Mouse (Mus musculus) gastrocnemius, postnatal 14 days (tissue): ENCODE data around the gene Pkhd1. TPM values are rescaled to one million over a fixed set of nuclear protein-coding genes. Genes with fewer than 3 reads are reported as not detected.

ENCODE experiments used
- DNase-seq: peaks from one replicate; pipeline ENCODE4 v3.0.0; 2021; ENCODE audit warnings: mixed read lengths
- intact Hi-C: fragments of 180-260 bp; cut with DNase I; formaldehyde crosslinking; loops from one replicate; pipeline ENCODE4 v1.15.1; 2025; ENCODE audit warnings: low total_unique reads
- long read RNA-seq, 2 experiments: library from polyadenylated mRNA; stranded (forward); transcript quantifications; one replicate each; pipeline ENCODE4 v2.0.0; 2021
- total RNA-seq, 2 experiments: library from RNA; stranded (reverse); gene quantifications; 2 replicates each; pipeline ENCODE4 v1.2.3; 2021

Gene Pkhd1
- total RNA-seq = under 1 TPM; 0.09 to 0.12 TPM
- long read RNA-seq, experiment 1 = 0 reads
- long read RNA-seq, experiment 2 = 0 reads

DNA sequence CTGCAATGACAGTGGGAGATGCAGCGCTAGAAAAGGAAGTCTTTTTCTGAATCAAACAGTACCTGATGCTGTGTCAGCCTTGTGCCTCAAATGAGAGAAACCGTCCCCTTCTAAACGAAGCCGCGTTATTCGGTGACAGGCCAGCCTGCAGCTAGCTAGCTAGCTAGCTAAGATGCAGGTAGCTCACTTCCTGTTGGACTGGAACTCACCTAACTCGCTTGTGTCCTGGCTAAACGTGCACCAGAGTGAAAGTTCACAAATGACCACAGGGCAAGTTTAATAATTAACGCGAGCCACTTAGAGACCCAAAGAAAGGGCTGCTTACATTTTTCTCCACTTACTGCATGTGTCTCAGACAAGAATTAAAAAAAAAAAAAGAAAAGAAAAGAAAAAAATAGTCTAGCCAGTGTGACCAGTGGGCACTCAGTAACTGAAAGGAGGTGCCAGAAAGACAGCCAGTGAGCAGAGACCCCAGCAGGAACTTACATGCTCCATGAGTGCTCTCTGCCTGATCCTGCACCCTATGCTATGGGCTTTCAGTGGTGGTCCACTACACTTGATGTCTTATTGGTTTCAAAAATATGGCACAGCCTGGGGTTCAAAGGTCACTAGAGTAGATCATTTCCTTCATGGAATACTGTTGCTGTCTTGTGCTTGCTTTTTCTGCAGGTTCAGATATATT lies at the start of gene Pkhd1:
TSS of gene Pkhd1 (minus strand) at position 216 of the 682 bp plus-strand sequence.
- no peak for DNase-seq
- intact Hi-C loops = loop anchor here (10.0 kb wide), 1 partner anchor 187 kb away; no protein-coding TSS in a partner anchor

DNA sequence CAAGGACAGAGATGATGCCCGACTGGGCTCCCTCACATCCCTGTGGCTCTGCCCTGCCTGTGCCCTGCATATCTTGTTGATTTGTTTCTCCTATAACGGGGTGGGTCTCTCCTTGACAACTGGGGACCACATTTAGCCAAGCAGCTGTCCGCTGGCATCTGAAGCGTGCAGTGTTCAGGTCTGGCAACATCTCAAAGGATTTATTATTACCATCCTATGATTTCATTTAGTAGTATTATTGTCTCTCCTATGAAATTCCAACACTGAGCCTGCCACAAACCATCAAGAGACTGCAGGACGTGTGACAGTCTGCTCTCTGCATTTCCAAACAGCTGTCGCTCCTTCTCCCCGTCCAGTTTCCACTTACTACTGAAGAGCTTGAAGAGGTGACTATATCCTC lies 49.7 kb upstream of the Pkhd1 start:
- peak; percentile 32 for DNase-seq

DNA sequence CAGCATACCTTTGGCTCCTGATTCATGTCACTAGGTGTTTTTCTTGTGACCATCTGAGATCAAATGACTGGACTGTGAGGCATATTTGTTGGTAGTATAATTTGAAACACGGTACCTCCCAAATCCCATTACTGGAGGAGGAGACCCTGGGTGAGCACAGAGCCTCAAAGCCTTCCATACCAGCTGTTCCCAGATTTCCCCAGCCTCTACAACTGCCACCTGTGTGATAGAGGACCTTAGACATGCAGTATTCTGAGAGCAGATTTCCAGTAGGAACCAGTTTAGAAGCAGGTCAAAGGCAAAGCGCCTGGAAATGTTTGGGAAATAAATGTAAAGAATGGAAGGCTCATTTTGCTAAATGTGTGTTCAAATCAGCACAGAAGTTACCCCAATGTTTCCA lies 48.4 kb upstream of the Pkhd1 start:
- intact Hi-C loops = no loop called here
- DNase-seq = no peak

More for the DNA sequence above, 49.7 kb upstream of the Pkhd1 start:
- intact Hi-C loops = no loop called here

DNA sequence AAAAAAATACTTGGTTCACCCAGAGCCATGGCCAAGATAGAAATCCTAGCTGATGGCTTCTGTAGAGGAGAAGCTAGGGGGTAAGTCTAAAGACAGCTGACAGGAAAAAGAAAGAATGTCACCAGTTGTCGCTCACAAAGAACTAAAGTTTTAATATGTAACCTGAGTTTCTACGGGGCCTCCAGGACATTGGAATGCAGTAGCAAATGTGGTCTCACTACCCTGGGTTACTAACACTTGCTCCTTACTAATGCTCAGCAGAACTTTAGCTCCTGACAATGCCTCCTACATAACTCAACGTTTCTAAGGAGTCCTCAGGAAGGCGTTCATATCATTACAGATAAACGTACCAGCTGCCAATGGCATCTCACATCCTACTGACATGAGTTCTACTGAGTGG lies 37.2 kb upstream of the Pkhd1 start:
- no peak for DNase-seq

DNA sequence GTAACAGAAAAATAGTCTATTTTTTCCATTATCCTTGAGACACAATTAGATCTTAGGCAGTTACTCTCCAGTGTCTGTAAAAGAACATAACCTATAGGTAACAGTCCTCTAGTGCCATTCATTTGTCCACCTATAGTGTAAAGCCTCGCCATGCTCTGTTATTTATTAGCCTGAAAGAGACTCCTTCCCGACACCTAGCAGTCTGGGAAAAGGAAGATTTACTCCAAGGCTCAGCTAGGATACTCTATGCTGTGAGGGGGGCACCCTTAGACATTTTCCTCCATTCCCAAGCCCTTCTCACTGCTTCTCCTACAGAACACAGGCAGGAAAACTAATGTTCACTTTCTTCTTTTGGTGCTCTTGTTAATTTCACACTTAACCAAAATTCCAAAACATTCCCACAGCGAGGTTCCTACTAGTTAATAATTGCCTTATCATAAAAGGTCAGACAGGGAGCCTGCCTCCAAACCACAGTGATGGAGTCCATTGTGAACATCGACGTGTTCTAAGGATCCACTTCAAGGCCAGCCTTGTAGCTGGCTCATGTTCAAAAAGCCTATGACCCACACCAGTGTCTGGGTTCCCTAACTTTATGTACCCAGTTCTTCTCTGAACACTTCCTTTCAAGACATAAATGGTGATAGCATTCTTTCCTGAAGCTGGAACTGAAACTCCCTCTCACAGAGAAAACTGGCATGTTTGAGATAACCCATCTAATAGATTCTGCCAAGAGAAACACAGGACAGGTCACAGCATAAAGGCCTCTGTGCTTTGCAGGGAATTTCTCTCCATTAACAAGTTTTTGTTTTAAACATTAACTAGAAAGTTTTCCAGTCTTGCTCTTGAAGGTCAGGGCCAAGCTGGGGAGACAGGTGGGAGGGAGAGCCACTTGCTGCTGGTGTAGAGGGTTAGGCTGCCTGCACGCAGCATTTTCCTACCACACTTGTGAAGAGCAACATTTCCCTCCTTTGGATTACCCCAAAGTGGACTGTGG lies 35.9 kb upstream of the Pkhd1 start:
- DNase-seq = no peak
- intact Hi-C loops = no loop called here

More for the DNA sequence above, 37.2 kb upstream of the Pkhd1 start:
- intact Hi-C loops = no loop called here

DNA sequence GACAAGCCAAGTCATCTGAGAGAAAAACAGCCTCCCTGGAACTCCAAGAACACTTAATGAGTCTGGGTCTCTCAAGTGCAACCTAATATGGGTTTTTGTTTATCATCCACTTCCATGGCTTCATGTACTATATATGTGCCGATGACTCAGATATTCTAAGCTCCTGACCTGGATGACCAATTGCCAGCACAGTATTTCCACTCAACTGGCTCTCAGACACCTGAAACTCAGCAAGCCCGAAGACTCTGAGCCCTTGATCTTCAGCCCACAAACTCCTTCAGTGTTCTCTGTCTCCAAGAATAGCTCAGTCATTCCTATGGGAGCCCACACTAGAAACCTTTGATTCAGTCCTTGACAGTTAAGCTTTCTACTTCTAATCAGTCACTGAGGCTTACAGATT lies 17.0 kb upstream of the Pkhd1 start:
- intact Hi-C loops = no loop called here
- DNase-seq = peak; percentile 22

DNA sequence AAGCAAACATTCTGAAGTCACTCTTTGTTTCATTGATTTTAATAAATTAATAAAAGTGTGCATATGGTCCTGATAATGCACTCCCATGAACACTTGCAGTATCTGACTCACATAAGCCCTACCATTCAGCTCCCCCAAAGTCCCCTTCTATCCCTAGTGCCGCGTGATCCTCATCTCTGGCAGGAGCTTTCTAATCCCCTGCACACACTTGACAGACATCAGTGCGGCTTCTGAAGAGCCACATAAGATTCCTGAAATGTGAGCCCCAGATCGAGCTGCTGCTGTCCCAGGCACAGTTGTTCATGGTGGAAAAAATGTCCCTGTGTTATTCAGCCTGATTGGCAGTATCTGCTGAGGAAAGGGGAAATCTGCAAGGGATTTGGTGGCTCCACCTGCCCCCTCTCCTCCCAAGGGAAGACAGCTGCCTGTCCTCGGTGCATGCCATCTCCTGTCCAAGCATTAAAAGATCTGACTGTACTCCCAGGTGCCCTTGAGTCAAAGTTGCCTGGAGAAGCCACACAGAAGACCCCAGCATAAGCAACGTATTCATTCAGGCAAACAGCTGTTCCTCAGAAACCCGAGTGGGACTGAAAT lies 15.5 kb upstream of the Pkhd1 start:
- intact Hi-C loops = no loop called here
- DNase-seq = peak; percentile 37

DNA sequence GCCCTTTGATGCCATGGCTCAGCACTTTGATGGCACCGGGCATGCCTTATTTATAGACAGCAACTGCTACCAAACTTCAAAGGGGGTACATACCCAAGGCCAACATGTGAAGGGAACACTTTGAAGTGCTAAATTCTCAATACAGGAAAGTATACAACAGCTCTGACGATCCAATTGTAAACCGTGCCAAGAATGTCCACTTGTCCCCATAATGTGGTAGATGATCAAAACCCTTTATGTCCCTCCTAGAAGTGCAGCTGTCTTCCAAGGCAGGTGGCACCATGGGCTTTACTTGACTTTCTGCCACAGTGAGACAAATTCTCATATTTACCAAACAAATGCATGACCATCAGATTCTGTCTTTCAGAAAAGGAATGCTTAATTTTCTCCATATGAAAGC lies 6.7 kb upstream of the Pkhd1 start:
- no peak for DNase-seq
- intact Hi-C loops = no loop called here

DNA sequence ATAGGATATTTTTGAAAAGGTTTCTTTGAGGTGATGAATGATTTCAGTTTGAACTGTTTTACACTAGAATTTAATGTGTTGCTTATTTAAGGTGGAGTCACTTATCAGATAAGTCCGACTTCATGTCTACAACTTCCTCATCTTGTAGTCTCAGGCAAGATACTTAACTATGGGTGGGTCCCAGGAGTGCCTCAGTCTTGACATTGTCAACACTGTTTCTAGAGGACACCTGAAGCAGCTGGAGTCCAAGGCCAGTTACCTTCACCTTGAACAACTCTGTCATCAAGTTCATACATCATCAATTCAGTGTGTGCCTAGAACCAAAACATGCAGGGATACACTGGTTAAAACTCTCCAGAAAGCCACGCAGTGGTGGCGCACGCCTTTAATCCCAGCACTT lies 5.5 kb upstream of the Pkhd1 start:
- DNase-seq = no peak
- intact Hi-C loops = no loop called here

DNA sequence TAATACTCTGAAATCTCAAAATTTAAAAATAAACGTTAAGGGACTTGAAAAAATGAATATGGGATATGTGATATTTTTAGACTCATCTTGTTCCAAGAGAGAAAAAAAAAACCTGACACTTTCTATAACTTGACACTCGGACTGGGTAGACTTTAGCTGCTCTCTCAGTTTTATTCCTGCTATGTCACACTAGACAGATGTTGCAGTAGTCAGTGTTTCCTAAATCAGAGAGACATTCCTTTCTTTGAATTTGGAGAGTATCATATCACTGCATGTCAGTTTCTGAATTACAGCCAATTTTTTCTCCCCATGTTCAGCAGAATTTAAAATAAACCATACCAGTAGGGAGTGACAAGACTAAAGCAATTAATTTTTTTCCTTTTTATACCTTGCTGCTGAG lies 2.7 kb upstream of the Pkhd1 start:
- DNase-seq = no peak
- intact Hi-C loops = no loop called here

DNA sequence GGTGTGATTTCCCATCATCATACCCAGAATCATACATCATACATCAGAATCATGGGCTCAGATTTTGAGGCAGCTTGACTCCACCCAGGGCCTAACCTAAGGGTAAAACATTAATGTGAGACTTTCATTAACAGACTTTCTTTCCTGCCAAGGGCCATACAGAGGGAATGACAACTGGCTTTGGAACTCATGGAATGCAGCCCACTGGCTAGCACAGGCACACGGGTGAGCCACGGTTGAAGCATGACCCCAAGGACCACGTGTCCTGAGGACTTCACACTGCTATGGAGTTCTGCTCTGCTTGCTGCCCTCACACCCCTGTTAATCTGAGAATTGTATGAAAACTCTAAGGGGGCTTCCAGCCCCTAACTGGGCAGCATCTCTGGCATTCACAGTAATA lies 1.5 kb upstream of the Pkhd1 start:
- DNase-seq = peak; percentile 12
- intact Hi-C loops = loop anchor here (10.0 kb wide), 1 partner anchor 185 kb away; no protein-coding TSS in a partner anchor

DNA sequence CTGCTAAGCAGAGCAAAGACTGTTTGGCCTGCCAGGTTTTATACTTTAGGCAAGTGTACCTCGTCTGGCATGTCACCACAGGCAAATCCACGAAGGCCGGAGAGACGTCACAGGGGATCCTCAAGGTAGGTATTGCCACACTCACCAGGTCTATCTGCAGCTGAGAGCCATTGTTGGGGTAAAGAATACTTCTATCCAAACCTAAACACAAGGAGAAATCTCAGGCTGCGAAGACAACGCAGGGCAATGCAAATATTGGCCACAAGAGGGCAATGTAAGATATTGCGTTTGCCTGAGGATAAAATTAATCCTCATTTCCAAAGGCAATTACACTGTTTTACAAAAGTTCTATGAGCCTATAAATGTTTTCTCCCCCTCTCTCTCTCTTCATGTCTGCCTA lies 5.2 kb downstream of the Pkhd1 start:
- peak; percentile 15 for DNase-seq

DNA sequence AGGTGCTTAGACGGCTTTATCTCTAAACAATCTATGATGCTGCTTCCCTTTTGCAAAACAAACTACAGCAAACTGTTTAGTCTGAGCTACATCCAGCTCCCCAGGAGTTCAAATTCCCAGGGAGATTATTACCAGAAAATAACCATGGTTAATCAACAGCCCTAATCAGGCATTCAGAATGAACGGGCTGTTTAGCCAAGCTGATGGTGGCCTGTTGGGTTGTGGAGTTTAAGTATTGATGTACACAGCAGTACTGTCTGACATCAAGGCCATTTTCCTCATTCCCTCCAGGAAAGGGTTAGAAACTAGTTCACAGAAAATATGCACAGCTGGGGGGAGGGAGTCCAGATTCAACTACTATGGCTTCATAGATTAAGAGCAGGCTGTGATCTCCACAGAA lies 12.4 kb downstream of the Pkhd1 start:
- DNase-seq = no peak
- intact Hi-C loops = no loop called here

More for the DNA sequence above, 5.2 kb downstream of the Pkhd1 start:
- intact Hi-C loops = loop anchor here (5.0 to 10.0 kb wide), 2 partner anchors 125 to 192 kb away; no protein-coding TSS in a partner anchor

DNA sequence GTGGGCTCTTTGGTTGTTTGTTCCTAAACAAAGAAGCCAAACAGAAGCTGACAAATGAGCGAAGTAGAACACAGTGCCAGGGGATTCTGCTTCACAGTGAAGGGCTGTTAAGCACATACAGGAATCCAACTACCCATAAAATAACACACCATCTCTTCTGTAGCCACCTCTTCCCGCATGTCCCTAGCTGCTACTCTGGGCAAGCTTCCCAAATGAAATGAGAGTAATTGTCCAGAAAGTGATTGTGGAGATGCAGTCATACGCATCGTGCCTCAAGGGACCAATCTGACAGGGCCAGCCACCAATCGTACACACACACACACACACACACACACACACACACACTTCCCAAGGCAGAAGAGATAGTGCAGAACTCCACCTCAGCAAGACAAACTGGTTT lies 27.4 kb downstream of the Pkhd1 start:
- DNase-seq = no peak
- intact Hi-C loops = no loop called here

DNA sequence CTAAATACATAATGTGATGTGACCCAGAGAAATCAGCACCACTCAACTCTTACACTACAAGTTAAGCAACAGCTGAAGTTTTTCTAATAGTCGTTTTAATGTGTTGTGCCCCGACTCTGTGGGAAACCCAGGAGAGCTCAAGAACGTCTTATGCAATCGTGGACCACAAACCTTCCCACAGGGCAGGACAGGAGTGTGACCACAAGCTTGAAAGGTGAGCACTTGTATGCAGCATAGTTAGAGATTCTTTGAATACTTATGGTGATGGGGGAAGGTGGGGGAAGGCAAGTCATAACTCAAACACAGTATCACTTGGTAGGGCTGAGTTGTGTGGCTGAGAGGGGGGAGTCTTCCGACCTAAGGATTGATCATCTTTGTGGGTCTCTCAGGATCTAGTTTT lies 46.4 kb downstream of the Pkhd1 start:
- intact Hi-C loops = no loop called here
- DNase-seq = no peak

DNA sequence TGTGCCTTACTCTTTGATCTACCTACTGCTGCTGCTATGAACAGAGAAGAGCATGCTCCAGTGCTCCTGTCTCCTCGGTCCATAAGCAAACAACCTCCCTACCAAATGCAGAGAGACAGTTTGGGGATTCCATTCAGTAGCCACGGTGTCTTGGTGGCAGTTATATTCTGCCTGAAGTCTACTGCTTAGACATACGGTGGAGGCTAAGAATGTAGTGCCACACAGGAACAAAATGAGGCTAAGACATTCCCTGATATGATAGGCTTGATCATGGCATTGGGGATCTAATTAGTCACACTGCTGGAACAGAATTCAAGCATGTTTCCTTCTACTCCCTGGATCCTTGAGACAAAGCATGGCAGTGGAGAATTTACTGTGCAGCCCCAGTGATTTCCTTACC lies 48.4 kb downstream of the Pkhd1 start:
- DNase-seq = no peak
- intact Hi-C loops = no loop called here

DNA sequence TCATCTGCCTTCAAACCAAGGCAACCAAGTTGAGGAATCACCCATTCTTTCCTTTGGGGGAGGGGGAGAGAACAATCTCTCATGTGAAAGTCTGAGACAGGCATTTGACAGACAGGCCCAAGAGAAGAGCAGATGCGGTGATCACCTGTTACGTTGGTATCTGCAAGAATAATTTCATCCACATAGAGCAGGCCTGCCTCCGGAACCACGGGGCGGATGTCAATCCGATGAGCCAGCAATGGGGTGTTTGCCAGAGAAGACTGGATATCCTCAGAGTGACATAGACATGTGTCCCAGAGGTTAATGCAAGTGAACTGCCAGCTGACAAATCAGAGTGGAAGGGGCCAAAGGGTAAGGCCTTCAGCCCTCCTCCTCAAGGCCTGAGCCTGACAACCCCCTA lies 59.4 kb downstream of the Pkhd1 start:
- peak; percentile 29 for DNase-seq
- intact Hi-C loops = no loop called here

DNA sequence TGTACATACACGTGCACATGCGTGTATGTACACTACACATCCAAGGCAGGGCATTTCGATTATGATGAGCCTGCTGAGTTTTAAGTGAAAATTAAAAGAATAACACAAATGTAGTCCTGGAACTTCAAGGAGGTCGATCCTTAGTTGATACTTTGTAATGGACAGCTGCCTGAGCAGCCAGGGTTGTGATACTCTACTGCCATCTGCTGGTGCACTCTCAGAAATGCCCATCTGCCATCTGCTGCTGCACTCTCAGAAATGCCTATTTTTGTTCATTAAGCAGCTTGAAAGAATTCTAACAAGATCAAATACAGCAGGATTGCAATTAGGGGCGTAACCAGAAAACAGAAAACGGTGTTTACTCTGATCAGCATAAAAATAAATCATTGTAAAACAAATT lies 63.5 kb downstream of the Pkhd1 start:
- DNase-seq = no peak
- intact Hi-C loops = no loop called here

DNA sequence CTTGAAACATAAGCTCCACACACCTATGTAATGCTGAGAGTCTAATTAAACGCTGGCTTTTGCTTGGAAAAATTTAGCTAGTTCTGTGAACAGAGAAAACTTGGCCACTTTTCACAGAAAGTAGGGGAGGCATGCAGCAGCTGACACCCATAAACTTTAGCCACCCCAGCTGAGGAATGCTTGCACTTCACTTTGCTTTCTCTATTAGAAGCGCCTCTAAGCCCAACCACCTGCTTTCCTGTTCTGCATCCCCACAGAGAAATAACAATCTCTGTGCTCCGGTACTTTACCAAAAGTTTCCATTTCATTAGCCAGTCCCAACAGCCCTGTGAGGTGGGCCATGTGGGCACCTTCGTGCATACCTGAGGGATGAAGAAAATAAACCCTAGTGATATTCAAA lies 66.5 kb downstream of the Pkhd1 start:
- intact Hi-C loops = no loop called here
- no peak for DNase-seq

DNA sequence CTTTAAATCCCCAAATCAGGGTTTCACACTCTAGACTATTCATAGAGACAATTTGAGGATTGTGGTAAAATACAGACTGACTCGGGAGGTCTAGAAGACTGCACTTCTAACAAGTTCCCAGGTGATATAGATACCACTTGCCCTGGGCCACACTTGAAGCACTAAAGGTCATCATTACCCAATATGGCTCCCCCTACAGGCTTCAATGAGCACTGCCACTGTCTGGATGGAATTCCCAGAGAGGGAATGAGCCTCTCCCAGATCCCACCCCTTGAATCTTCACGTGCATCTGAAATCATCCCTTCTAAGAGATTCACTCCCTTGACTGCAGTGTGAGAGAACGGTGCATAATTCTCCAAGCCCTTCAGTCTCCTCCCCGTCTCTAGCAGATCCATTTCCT lies 73.3 kb downstream of the Pkhd1 start:
- no peak for DNase-seq
- intact Hi-C loops = no loop called here
